Mouse (Mus musculus) erythroid progenitor cell, adult 5-6 weeks (primary cell): ENCODE measurements around the gene Arhgap40. TPM values are rescaled to one million over a fixed set of nuclear protein-coding genes. Genes with fewer than 3 reads are reported as not detected.
A peak's percentile ranks its signal among the peaks of the same experiment; 100 is the strongest.

Experiments used
- ATAC-seq: replicated peaks from 2 replicates; pipeline ENCODE4 v1.8.0; 2016; ENCODE audit warnings: moderate number of reproducible peaks, mild to moderate bottlenecking, moderate TSS enrichment, inconsistent platforms; ENCODE audit not compliant: poor library complexity, low FRiP score, severe bottlenecking
- total RNA-seq, 2 experiments: library from RNA; stranded (forward) in 1 of 2; stranded (reverse) in 1 of 2; fragments of 150-400 nt in 1 of 2; fragments of 186-747, 209-891 nt in 1 of 2; gene quantifications; 2 replicates each; pipeline versions ENCODE4 v1.2.3 to v1.2.4; 2015 to 2017; ENCODE audit warnings: low replicate concordance in 2 of 2

Arhgap40 gene
- total RNA-seq (2015; ENCODE audit: low replicate concordance) = not detected in 2 replicates
- not detected in 2 replicates for total RNA-seq (2017; ENCODE audit: low replicate concordance)

DNA sequence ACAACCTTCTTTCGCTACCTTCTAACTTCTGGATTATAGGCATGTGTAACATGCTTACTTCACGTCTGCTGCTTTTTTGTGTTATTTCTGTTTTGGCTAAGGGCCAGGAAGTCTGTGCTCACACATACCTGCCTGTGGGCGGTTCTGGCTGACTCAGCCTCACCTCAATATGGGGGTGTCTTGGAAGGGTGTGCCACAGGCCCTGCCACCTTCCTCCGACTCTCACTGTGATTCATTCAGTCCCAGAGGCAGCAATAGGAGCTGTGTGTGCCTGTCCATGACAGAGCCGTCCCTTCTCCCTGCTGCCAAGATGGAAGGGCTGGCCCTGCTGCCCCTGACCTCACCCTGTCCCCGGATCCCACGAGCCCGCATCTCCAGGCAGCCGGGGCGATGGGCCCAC lies at the start of gene Arhgap40:
Gene Arhgap40 (plus strand): TSS at position 269 of the 400 bp plus-strand sequence.
- ATAC-seq = no peak

GRCm38 (mm10) chr2:158474159-158474558 lies 38.4 kb upstream of the Arhgap40 start:
- ATAC-seq = no peak

- ATAC-seq = no peak
Observed at GRCm38 (mm10) chr2:158477640-158478039, 35.0 kb upstream of the Arhgap40 start.

GRCm38 (mm10) chr2:158498457-158498856 lies 14.1 kb upstream of the Arhgap40 start:
- ATAC-seq = no peak

DNA sequence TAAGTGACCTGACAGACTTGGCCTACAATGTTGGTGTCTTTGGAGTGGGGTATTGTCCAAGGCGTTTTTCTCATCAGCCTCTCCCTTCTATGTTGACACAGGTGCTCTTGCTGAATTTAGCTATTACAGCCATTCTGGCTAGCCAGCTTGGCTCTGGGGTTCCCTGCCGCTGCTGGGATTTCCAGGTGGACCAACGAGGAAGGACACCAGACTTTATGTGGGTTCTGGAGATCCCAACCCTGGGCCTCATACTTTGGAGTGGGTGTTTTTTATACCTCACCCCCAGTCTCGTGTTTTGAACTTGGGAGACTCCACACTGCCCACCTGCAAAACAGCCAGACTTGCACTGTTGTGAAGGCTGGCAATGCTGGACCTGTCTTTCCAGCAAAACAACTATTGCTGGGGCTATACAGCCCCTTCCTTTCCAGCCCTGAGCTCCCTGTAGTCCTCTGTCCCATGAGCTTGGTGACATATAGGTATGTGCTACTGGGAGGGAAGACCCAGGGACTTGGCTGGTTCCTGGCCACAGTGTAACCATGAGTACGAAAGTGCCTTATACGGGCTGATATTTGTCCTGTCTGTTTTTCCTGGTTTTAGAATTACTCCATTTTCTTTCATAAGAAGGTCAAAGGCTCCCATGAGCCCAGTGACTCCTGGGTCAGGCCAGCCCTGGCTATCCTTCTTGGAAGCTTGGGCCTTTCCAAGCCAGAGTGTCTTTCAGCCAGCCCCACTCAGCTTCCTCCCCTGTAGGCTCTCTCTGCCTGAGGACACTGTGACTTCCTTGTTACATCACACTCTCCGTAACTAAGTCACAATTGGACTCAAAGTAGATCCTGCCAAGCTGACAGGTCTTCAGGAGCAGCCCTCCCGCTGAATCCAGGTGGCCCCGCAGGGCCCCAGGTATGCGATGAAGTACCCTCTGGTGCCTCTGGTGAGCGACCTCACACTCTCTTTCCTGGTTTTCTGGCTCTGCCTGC lies 10.5 kb upstream of the Arhgap40 start, which contains the start of gene Adig:
Gene Adig (plus strand): TSS at position 777 of the 977 bp plus-strand sequence.
- no peak for ATAC-seq

- no peak for ATAC-seq
Observed at GRCm38 (mm10) chr2:158503226-158503625, 9.4 kb upstream of the Arhgap40 start.

- ATAC-seq = no peak
Observed at GRCm38 (mm10) chr2:158503671-158504070, 8.9 kb upstream of the Arhgap40 start.

- no peak for ATAC-seq
Observed at GRCm38 (mm10) chr2:158506475-158506874, 6.1 kb upstream of the Arhgap40 start.

- no peak for ATAC-seq
Observed at GRCm38 (mm10) chr2:158507046-158507445, 5.5 kb upstream of the Arhgap40 start.

- ATAC-seq = no peak
Observed at GRCm38 (mm10) chr2:158510665-158511064, 1.9 kb upstream of the Arhgap40 start.

DNA sequence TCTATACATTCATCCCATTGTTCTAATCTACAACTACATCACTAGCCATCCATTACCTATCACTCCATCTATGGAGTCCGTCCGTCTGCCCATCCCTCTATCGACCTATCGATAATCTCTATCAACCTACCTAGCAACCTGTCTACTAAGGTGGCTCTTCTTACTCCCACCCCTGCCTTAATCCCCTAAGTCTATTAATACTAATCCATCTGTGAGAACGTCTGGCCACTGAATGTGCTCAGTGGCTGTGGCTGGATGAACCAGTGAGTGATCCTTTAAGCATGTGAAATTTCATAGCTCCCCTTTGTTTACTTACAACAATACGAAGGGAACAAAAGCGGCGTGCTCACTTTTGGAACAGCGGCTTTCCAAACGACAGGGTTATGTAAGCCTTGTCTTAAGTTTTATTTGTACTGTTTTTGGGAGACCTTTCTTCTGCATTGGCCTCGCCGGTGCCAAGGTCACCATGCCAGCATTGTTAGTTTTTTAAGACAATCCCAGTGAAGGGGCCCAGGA lies 1.3 kb downstream of the Arhgap40 start:
- ATAC-seq = no peak

DNA sequence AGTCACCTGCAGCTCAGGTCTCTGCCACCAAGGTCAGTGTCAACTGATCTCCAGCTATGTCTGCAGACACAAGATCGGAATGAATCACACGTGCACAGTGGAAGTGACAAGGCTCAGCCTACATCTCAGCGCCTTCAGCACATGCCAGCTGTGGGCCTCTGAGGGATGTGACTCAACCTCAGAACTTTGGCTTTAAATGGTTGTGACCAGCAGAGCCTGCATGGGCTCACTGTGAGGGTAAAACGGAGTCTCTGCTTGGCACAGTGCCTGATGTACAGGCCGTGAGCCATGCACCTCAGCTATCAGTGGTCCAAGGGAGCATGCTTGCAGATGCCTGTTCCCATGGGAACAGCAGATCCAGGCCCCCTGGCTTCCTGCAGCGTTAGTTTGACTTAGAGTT lies 6.0 kb downstream of the Arhgap40 start:
- ATAC-seq = no peak

DNA sequence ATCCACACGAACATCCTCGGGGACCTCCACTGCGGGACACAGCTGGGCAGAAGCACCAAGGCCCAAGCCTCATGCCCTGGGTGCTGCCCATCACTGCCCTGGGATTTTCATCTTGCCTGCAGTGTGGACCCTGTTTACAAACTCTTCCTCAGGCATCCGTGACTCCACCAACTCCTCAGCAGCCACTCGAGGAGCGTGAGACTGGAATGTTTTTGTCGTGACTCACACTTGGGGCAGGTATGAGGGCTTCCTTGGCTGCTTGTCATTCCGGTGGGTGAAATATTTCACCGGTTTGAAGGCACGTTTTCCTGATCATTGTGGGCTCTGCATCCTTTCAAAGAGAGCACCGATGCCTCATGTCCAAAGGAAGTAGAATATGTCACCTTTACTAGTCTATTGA lies 6.5 kb downstream of the Arhgap40 start:
- ATAC-seq = no peak

GRCm38 (mm10) chr2:158519800-158520199 lies 7.2 kb downstream of the Arhgap40 start:
- ATAC-seq = no peak

DNA sequence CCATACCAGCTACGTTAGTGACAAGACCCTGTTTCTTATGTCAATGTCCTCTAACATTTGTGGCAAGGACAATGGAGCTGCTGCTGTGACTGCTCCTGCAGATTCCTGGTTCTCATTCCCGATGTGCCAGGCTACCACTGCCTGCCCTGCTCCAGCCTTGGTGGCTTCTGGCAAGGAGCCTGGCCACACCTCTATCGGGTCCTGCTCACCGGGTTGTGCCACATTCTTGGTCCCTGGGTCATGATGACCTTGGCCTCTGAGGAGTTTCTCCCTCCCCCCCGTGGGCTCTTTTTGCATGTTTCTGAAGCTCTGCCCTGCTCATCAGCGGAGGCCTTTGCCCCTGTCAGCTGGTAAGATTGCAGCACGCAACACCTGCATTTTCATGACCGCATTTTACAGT lies 10.5 kb downstream of the Arhgap40 start:
- no peak for ATAC-seq

DNA sequence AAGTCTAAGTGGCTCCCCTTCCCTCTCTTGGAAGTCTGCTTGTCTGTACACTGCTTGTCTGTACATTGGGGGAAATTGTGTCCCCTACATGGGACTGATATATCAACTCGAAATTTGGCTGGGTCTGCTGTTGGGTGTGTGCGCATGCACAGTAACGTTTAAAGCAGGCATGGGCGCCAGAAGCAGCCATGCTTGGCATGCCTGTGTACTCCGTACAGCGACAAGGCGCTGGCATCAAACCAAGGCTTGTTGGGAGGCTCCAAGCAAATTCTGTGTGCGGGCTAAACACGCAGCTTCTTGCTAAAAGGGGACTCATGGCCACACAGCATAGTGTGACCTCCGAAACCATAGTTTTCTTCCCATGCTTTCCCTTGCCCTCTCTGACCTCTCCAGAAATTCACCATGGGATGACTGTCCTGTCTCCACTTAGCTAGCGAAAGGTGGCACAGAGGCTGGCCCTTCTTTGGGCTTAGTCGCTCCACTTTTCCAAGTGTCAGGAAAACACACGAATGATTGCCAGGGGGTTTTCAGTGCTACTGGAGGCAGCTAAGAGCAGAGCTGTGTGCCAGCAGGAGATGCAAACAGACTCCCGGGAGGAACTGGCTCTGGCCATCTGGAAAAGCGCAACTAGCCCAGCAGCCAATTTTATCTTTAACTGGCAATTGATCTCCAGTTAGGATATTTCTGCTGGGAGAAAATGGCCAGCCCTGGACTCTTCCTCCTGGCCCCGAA lies 11.7 kb downstream of the Arhgap40 start:
- no peak for ATAC-seq

DNA sequence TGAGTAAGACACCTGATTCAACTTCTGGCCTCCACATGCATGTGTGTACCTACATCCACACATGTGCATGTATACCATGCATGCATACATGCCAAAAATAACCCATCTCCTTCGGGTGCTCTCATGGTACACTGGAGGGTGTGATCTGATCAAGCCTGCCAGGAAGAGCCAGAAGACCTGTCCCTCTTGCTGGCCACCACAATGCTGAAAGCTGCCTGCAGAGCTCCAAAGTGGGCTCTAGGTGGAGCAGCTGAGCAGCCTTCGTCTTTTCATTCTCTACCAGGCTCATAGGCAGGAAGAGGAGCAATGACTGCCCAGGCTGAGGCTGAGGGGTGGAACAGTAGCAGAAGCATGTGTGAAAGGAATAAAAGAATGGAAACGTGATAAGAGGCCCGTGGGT lies 21.5 kb downstream of the Arhgap40 start:
- peak; percentile 63 for ATAC-seq

- no peak for ATAC-seq
Observed at GRCm38 (mm10) chr2:158534559-158534958, 22.0 kb downstream of the Arhgap40 start.

DNA sequence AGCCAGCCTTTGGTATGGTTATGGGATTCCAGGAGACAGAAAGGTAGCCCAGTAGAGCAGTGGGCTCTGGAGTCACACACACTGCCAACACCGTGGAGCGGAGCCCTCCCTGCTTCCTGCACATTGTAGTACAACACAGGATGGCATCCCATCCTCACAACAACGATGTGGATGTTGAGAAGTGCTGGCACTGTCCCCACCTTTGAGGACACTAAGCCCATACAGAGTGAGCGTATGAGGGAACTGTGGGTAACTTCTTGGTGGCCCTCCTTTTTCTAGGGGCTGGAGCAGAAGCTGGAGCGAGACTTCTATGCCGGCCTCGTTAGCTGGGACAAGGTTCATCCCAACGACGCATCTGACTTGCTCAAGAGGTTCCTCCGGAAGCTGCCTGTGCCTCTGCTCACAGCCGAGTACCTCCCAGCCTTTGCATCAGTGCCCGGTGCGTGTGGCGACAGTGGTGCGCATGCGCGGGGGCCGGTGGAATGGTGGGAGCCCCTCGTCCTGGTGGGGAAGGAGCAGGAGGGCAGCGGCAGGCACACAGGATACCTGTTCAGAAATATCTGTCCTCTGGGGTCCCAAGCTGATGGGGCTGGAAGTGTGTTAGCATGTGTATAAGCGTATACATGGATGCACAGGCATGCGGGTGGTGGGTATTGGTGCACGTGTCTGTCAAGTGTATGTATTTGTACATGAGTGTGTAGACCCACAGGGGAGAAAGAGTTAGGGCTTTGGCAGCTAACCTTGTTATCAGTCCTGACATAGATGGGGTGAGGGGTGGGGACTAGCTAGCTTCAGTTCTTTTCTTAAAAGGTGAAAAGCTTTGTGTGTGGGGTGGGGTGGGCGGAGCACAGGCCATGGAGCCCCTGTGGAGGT lies 27.1 kb downstream of the Arhgap40 start:
- ATAC-seq = 0 out of 2 replicates have a peak, but pooled peaks have one; percentile 14
